Mouse (Mus musculus) CH12.LX (cell line): ENCODE measurements around the gene Fam114a1.

Experiments
- CTCF ChIP-seq, 2 experiments: IDR thresholded peaks in 1 of 2; conservative IDR thresholded peaks in 1 of 2; 2 replicates each; pipeline ENCODE4 v1.5.1; 2011 to 2012; ENCODE audit warnings: low read depth in 2 of 2, low read length in 2 of 2, improper control_type of control experiment in 1 of 2, inconsistent platforms in 1 of 2, mild to moderate bottlenecking in 1 of 2, moderate library complexity in 1 of 2
- EP300 ChIP-seq: IDR thresholded peaks from 2 replicates; pipeline ENCODE4 v1.6.1; 2011; ENCODE audit warnings: low read length, improper control_type of control experiment
- JUN ChIP-seq: IDR thresholded peaks from 2 replicates; pipeline ENCODE4 v1.6.1; 2011; ENCODE audit warnings: low read depth, mild to moderate bottlenecking, low read length, improper control_type of control experiment, moderate library complexity; ENCODE audit not compliant: insufficient read depth
- MAFK ChIP-seq: IDR thresholded peaks from 2 replicates; pipeline ENCODE4 v1.6.1; 2011; ENCODE audit warnings: low read length, improper control_type of control experiment; ENCODE audit not compliant: insufficient replicate concordance
- NELFE ChIP-seq: IDR thresholded peaks from 2 replicates; pipeline ENCODE4 v1.6.1; 2011; ENCODE audit warnings: low read depth, low read length, improper control_type of control experiment
- POLR2AphosphoS2 ChIP-seq: IDR thresholded peaks from 2 replicates; pipeline ENCODE4 v1.6.1; 2011; ENCODE audit warnings: low read depth, low read length, improper control_type of control experiment
- ZNF384 ChIP-seq: IDR thresholded peaks from 2 replicates; pipeline ENCODE4 v1.6.1; 2012; ENCODE audit warnings: low read depth, low read length, improper control_type of control experiment, inconsistent platforms

DNA sequence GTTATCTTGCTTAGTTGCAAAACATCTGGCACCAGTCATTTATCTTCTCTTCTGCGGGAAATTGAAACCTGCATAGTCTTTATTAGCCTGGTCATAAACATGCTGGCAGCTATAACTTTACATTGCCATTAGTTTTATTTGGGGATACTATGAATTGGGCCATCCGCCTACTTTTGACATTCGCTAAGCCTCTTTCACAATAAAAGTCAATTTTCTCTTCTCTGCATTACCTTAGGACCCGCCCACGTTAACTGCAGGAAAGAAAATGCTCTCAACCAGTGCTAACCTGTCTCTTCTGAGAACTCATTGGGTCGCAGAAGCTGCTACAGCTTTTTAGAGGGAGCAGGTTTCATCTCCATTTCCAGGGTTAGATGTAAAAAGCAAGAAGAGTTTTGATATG, 98.3 kb downstream of the Fam114a1 start:
- no peak for TF ChIP-seq CTCF (conservative IDR thresholded peaks at IDR 0.05 in 1 of 2, IDR thresholded peaks at IDR 0.05 in 1 of 2; ENCODE audit: low read depth in 2 of 2, low read length in 2 of 2)
- TF ChIP-seq EP300, result no peak
- TF ChIP-seq NELFE, result no peak
- TF ChIP-seq MAFK, result no peak
- TF ChIP-seq ZNF384, result no peak
- TF ChIP-seq JUN, result no peak
- TF ChIP-seq POLR2AphosphoS2, result no peak
